Mouse (Mus musculus) liver, embryonic 14.5 days (tissue): ENCODE measurements at regions not wholly inside any gene's neighbourhood (a gene's known extent, or its start where the extent isn't known, plus 50 kb on each side); places are given as distances from the start of the nearest gene placed in this dataset.
"Not testable (repeated sequence)": the region's sequence is repeated elsewhere in the genome, so short reads cannot be mapped to it uniquely, and the experiment has no call there.

ENCODE experiments used
- ATAC-seq: fragments of 200-750 bp; cut with Nextera tagmentation; 2 replicates; pipeline ENCODE4 v1.8.0; 2017; ENCODE audit warnings: moderate number of reproducible peaks, mild to moderate bottlenecking, moderate library complexity; ENCODE audit not compliant: insufficient read depth
- DNase-seq, 3 experiments: peaks; one replicate each; pipeline ENCODE4 v3.0.0-alpha.2; 2012 to 2013; ENCODE audit warnings: low read depth in 3 of 3, low spot score in 3 of 3
- H3K27ac ChIP-seq: fragments of 300-500 bp; sonication (generic); 2 replicates; pipeline ENCODE4 v1.5.1; 2014; ENCODE audit warnings: moderate library complexity, mild to moderate bottlenecking, control low read depth, inconsistent platforms
- H3K27me3 ChIP-seq: fragments of 300-500 bp; sonication (generic); 2 replicates; pipeline ENCODE4 v1.6.1; 2014; ENCODE audit warnings: mild to moderate bottlenecking, low read length, moderate library complexity; ENCODE audit not compliant: control insufficient read depth, insufficient read depth
- H3K36me3 ChIP-seq: fragments of 300-500 bp; sonication (generic); replicated peaks from 2 replicates; pipeline ENCODE4 v1.6.1; 2014; ENCODE audit warnings: low read depth; ENCODE audit not compliant: control insufficient read depth, insufficient read depth
- H3K4me1 ChIP-seq, 2 experiments: fragments of 200-500 bp in 1 of 2; fragments of 300-500 bp in 1 of 2; sonication (generic) in 1 of 2; replicated peaks; 2 replicates each; pipeline ENCODE4 v1.6.1; 2012 to 2014; ENCODE audit warnings: antibody characterized with exemption in 1 of 2, inconsistent platforms in 1 of 2, low read length in 1 of 2; ENCODE audit not compliant: control insufficient read depth in 2 of 2, insufficient read depth in 2 of 2
- H3K4me2 ChIP-seq: fragments of 300-500 bp; sonication (generic); 2 replicates; pipeline ENCODE4 v1.6.1; 2014; ENCODE audit warnings: low read depth, mild to moderate bottlenecking, control low read depth, moderate library complexity
- H3K4me3 ChIP-seq, 2 experiments: fragments of 200-500 bp in 1 of 2; fragments of 300-500 bp in 1 of 2; sonication (generic) in 1 of 2; 2 replicates each; pipeline ENCODE4 v1.5.1; 2012 to 2014; ENCODE audit warnings: low read depth in 2 of 2, low read length in 2 of 2, mild to moderate bottlenecking in 2 of 2, control low read depth in 1 of 2, inconsistent platforms in 1 of 2, moderate library complexity in 1 of 2; ENCODE audit not compliant: insufficient read depth in 1 of 2
- H3K9ac ChIP-seq: fragments of 300-500 bp; sonication (generic); replicated peaks from 2 replicates; pipeline ENCODE4 v1.6.1; 2014; ENCODE audit warnings: mild to moderate bottlenecking, control low read depth, moderate library complexity
- H3K9me3 ChIP-seq: fragments of 300-500 bp; sonication (generic); 2 replicates; pipeline ENCODE4 v1.6.1; 2016; ENCODE audit warnings: low read length, mixed read lengths; ENCODE audit not compliant: control insufficient read depth
- CTCF ChIP-seq: IDR thresholded peaks from 2 replicates; pipeline ENCODE4 v1.5.1; 2016; ENCODE audit warnings: antibody characterized with exemption, low read depth, control low read depth
- EP300 ChIP-seq: IDR thresholded peaks from 2 replicates; pipeline ENCODE4 v1.6.1; 2016; ENCODE audit warnings: antibody characterized with exemption, low read depth
- WGBS: fragments of 180-500 bp; shearing (Covaris S2); extraction: QIAGEN DNeasy Blood & Tissue Kit; methylation state at CpG from one replicate; pipeline ENCODE4 v1.1.7; 2014; ENCODE audit not compliant: insufficient replicate concordance; 5-methylcytosine and 5-hydroxymethylcytosine counted together

GRCm38 (mm10) chr6:5621582-5621981 is 103.9 kb upstream of the Dync1i1 start:
- H3K4me2 ChIP-seq, result no peak overlapping the region
- no peaks in the 10 kb centered on the region for H3K9me3 ChIP-seq
- 57% methylated on average over 3 of the region's 3 CpGs for WGBS
- DNase-seq, result no peak
- TF ChIP-seq CTCF, result no peak
- TF ChIP-seq EP300, result no peak
- H3K27ac ChIP-seq, result no peak overlapping the region
- no peak overlapping the region for H3K4me3 ChIP-seq
- H3K4me1 ChIP-seq, result no peaks in the 10 kb centered on the region
- no peak overlapping the region for H3K9ac ChIP-seq
- ATAC-seq, result no peak
- no peaks in the 10 kb centered on the region for H3K36me3 ChIP-seq
- no peaks in the 10 kb centered on the region for H3K27me3 ChIP-seq

DNA sequence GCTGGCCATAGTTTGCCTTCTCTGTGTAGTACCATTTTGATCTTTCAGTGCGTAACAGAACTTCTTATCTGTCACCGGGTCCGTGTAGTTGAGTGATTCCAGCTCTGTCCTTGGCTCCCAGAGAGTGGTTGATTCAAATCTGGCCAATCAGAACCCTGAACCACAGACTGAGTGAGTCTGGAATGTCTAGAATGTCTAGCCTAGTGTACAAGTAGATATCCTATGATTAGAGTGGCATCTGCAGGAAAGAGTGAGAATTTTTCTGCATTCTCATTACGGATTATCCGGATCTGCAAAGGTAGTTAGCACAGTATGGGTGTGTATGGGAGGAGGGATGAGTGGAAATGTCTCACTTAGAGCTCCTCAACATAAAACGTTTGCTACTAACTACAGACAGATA is 97.9 kb upstream of the Pdk4 start:
- Histone ChIP-seq H3K9me3 (no peaks in the 10 kb centered on the region), H3K4me2 (no peak overlapping the region), H3K27me3 (no peaks in the 10 kb centered on the region), H3K4me3 (no peak overlapping the region), H3K36me3 (no peaks in the 10 kb centered on the region), H3K4me1 (no peaks in the 10 kb centered on the region), H3K9ac (no peak overlapping the region), H3K27ac (no peak overlapping the region)
- no peak for DNase-seq
- TF ChIP-seq EP300 (no peak), CTCF (no peak)
- ATAC-seq, result no peak
- WGBS, result 64% methylated on average over 6 of the region's 6 CpGs

- no peak; the same call in 1 of the 2 replicates for ATAC-seq
- Histone ChIP-seq H3K9ac (no peak overlapping the region), H3K4me3 (no peak overlapping the region), H3K27me3 (no peaks in the 10 kb centered on the region), H3K9me3 (no peaks in the 10 kb centered on the region), H3K4me1 (no peaks in the 10 kb centered on the region), H3K27ac (no peak overlapping the region), H3K4me2 (no peak overlapping the region), H3K36me3 (no peaks in the 10 kb centered on the region)
- TF ChIP-seq CTCF (peak; percentile 89), EP300 (no peak)
- peak; percentile 42 to 50 (median 47) for DNase-seq
- 4% methylated on average over 10 of the region's 10 CpGs for WGBS
Measured at GRCm38 (mm10) chr6:5589635-5590034, 93.5 kb upstream of the Pdk4 start.

GRCm38 (mm10) chr6:5582923-5583525 is 86.9 kb upstream of the Pdk4 start:
- ATAC-seq, result no peak
- H3K27ac ChIP-seq, result no peak overlapping the region
- H3K4me2 ChIP-seq, result no peak overlapping the region
- no peaks in the 10 kb centered on the region for H3K27me3 ChIP-seq
- no peaks in the 10 kb centered on the region for H3K36me3 ChIP-seq
- TF ChIP-seq EP300, result no peak
- TF ChIP-seq CTCF, result no peak
- WGBS, result 49% methylated on average over 2 of the region's 2 CpGs
- H3K9me3 ChIP-seq, result no peaks in the 10 kb centered on the region
- H3K4me3 ChIP-seq, result no peak overlapping the region
- H3K9ac ChIP-seq, result no peak overlapping the region
- no peak for DNase-seq
- no peaks in the 10 kb centered on the region for H3K4me1 ChIP-seq

DNA sequence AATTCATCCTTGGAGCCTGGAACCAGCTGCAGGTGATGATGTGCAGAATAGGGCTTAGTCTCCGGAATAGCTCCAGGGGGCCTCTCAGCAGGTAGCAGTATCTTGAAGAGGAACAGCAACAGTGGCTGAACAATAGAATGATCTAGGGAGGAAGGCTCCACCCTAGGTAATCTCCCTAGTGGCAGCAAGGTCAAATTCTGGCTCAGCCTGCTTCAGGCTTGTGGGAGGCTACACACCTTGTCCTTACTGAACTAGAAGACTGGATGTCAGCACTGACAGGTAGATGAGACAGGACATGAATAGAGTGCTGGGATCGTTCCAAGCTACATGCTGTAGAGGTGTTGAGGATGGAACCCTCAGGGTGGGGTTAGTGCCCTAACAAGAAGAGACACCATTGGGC is 80.8 kb upstream of the Pdk4 start:
- not testable (repeated sequence) for DNase-seq, H3K4me2 ChIP-seq, H3K9me3 ChIP-seq, ATAC-seq, H3K4me1 ChIP-seq, H3K9ac ChIP-seq, H3K36me3 ChIP-seq, H3K27me3 ChIP-seq, H3K4me3 ChIP-seq, H3K27ac ChIP-seq
- WGBS, result 57% methylated on average over 2 of the region's 2 CpGs
